ENCODE assay signal across 12 mouse cellular contexts in genomic region chr1:133088196-133088595, GRCm38 (mm10).
"Had no signal": no experiment of that assay in that cellular context is flagged by ENCODE, and none has a peak within 500 bp of the region (broad histone marks: within the 10 kb centered on the region; RNA-seq: fewer than 3 reads in every experiment).

No protein-coding gene starts in this region.

- DNase-seq: layer of hippocampus, adult 9-11 months had no signal

- H3K4me3 ChIP-seq: heart, embryonic 10.5 days; heart, embryonic 12.5 days; hindbrain, embryonic 13.5 days; hindbrain, embryonic 15.5 days; kidney, embryonic 15.5 days; limb, embryonic 13.5 days; limb, embryonic 15.5 days; liver, embryonic 12.5 days had no signal

- H3K9me3 ChIP-seq: heart, embryonic 10.5 days; heart, embryonic 12.5 days; hindbrain, embryonic 13.5 days; hindbrain, embryonic 15.5 days; kidney, embryonic 15.5 days; limb, embryonic 13.5 days; limb, embryonic 15.5 days; liver, embryonic 12.5 days had no signal

- ATAC-seq: intestine, embryonic 16.5 days had no signal

- H3K27me3 ChIP-seq: heart, embryonic 12.5 days; hindbrain, embryonic 13.5 days; hindbrain, embryonic 15.5 days; kidney, embryonic 15.5 days; limb, embryonic 13.5 days; limb, embryonic 15.5 days; liver, embryonic 12.5 days had no signal

- H3K9ac ChIP-seq: heart, embryonic 12.5 days; hindbrain, embryonic 13.5 days; hindbrain, embryonic 15.5 days; kidney, embryonic 15.5 days; limb, embryonic 13.5 days; limb, embryonic 15.5 days; liver, embryonic 12.5 days; liver, embryonic 14.5 days had no signal

- H3K27ac ChIP-seq: hindbrain, embryonic 13.5 days; hindbrain, embryonic 15.5 days; kidney, postnatal 0 days; limb, embryonic 13.5 days; limb, embryonic 15.5 days; liver, embryonic 12.5 days; liver, embryonic 14.5 days had no signal

- H3K4me2 ChIP-seq: heart, embryonic 12.5 days; hindbrain, embryonic 13.5 days; hindbrain, embryonic 15.5 days; kidney, embryonic 15.5 days; limb, embryonic 13.5 days; limb, embryonic 15.5 days; liver, embryonic 12.5 days had no signal
